Mouse (Mus musculus): ENCODE measurements at regions not wholly inside any gene's neighbourhood (a gene's known extent, or its start where the extent isn't known, plus 50 kb on each side); places are given as distances from the start of the nearest gene placed in this dataset.

- TF ChIP-seq CTCF (IDR thresholded peaks at IDR 0.05; ENCODE audit: insufficient read depth, low read length) (no peak), POLR2A (IDR thresholded peaks at IDR 0.05; ENCODE audit: borderline replicate concordance, extremely low read depth, low read depth, low read length) (no peak)
Measured at GRCm38 (mm10) chr8:109424004-109424403, 69.8 kb upstream of the Pmfbp1 start.

Data from lung, adult 2 months (tissue).